Mouse (Mus musculus): ENCODE results near the gene Vps52. TPM values are rescaled to one million over a fixed set of nuclear protein-coding genes. Genes with fewer than 3 reads are reported as not detected.

The Vps52 gene
- total RNA-seq, 1 experiment from 2014 or later: 52.9 TPM

DNA sequence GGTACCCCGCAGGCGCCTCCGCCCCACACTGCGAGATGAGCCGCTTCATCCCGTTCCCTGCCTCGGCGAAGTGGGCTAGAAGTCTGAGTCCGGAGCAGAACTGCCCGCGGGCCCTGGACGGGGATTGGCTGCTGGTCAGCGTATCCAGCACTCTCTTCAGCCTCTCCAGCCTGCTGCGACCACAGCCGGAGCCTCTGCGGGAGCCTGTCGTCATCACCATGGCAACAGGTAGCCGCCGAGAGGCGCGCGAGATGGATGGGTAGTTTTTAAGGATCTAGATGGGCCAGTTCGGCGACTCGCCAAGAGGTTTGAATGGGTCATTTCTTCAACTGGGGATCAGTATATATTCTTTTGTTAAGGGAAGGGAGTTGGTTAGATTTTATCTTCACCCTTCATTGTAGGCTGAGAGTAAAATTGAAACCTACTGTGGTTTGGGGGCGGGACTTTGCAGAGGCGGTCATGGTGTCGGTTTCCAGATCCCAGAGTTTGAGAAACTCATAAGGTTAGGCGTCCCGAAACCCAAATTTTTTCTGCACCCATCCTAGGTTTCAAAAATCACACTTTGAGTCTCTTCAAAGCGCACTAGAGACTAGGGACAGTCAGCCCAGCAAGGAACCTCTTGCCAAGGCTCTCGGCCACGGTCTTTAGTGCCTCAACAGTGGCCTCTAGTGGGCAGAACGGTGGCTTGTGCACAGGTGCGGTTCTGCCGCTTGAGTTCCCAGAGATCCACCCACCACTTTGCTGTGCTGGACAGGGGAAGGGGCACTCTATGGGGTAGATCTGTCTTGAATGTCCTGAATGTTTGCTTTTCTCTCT, 35.1 kb upstream of the Vps52 start:
- DNase-seq: peak; percentile 90

DNA sequence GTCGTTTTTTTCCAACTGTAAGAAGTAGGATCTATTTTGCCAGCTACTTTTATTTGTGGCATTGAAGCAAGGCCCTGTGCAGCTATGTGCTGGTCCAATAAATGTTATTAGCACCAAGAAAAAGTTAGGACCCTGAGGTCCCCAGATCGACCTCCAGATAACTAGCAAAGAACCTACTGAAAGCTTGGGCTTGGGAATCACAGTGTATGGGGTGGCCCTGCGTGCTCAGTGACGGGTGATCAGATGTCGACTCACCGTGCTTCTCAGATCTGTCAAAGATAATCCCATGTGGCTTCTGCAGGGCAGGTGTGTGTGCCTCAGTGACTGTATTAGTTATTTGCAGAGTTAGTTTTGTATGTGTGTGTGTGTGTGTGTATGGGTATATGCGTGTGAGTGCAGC, 34.3 kb upstream of the Vps52 start:
- no peak for DNase-seq

DNA sequence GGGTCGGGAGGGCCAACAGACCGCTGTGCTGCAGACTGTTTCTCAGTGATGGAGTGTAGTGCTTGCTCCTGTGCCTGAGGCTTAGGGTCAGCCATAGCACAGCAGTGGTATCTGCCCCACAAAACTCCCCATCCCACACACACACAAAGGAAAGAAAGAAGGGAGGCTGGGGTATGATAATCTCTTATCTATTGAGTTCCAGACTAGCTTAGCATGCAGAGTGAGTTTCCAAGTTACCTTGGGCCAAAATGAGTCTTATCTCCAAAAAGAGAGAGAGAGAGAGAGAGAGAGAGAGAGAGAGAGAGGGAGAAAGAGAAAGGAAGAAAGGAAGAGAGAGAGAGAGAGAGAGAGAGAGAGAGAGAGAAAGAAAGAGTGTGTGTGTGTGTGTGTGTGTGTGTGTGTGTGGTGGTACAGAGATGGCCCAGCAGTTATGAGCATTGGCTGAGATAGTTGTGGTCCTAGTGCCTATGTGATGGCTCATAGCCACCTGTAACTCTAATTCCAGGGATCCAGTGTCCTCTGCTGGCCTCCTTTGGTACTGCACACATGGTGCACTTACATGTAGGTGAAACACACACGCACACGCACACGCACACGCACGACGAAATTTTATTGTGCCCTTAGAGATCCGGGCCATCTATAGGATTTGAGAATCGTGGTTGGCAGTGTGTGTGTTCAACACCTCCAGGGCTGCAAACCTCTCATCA, 30.9 kb upstream of the Vps52 start:
- peak; percentile 70 for DNase-seq

DNA sequence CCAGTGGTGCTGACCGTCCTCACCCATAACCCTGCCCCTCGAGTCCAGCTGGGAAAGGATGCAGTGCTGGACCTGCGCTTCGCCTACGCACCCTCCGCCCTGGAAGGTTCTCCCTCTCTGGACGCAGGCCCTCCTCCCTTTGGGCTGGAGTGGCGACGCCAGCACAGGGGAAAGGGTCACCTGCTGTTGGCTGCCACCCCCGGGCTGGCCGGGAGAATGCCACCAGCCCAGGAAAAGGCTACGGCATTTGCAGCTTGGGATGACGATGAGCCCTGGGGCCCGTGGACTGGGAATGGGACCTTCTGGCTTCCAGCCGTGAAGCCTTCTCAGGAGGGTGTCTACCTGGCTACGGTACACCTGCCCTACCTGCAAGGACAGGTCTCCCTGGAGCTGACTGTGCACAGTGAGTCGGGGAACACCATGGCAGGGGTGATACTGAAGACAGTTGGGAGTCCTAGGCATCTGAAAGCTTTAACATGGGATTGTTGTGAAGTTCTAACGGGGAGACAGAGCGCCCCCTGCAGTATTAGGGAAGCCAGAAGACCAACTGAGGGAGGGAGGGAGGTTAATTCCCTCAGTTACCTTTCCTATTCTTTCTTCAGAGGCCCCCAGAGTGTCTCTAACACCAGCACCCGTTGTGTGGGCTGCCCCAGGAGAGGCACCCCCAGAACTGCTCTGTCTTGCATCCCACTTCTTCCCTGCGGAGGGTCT, 30.1 kb upstream of the Vps52 start:
- no peak for DNase-seq

DNA sequence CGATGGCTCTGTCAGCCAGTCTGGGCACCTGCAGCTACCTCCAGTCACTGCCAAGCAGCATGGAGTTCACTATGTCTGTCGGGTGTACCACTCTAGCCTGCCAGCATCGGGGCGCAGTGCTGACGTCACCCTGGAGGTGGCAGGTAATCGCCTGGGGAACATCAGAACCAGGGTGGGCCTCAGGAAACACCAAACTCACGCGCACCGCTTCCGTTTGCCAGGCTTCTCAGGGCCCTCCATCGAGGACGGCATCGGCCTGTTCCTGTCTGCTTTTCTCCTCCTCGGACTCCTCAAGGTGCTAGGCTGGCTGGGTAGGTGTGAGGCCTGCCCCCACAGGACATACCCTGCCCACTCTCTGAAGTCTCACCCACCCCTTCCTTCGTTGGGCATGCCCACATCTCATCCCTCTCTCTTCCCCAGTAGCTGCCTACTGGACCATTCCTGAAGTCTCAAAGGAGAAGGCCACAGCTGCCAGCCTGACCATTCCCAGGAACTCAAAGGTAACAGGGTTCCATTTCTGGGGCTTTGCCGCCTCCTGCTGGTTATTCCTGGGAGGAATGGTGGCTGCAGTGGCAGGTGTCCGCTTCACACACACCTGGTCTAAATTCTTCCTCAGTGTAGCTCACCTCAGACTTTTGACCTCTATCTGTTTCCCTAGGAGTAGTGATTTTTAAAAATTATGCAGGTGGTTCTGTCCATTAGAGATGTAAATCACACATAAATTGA, 29.2 kb upstream of the Vps52 start:
- DNase-seq: no peak

DNA sequence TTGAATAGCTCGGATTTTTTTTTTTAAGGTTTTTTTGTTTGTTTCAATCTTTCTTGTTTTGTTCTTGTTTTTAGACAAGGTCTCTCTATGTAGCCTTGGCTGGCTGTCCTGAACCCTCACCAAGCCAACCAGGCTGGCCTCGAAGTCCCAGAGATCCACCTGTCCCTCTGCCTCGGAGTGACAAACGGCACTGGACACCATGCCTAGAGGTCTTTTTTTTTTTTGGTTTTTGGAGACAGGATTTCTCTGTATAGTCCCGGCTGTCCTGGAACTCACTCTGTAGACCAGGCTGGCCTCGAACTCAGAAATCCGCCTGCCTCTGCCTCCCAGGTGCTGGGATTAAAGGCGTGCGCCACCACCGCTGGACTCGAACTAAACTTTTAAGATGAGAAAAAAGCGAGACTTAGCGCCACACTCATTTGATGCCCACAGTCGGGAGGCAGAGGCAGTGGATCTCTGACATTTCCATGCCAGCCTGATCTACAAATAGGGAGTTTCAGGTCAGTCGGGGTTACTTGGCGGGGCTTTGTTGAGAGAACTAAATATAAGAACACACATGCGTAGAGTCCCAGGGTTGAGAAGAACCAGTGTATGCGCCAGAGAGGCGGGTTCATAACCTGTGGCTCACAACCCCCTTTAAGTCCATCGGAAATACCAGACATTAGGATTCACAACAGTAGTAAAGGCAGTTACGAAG, 27.2 kb upstream of the Vps52 start:
- no peak for DNase-seq

DNA sequence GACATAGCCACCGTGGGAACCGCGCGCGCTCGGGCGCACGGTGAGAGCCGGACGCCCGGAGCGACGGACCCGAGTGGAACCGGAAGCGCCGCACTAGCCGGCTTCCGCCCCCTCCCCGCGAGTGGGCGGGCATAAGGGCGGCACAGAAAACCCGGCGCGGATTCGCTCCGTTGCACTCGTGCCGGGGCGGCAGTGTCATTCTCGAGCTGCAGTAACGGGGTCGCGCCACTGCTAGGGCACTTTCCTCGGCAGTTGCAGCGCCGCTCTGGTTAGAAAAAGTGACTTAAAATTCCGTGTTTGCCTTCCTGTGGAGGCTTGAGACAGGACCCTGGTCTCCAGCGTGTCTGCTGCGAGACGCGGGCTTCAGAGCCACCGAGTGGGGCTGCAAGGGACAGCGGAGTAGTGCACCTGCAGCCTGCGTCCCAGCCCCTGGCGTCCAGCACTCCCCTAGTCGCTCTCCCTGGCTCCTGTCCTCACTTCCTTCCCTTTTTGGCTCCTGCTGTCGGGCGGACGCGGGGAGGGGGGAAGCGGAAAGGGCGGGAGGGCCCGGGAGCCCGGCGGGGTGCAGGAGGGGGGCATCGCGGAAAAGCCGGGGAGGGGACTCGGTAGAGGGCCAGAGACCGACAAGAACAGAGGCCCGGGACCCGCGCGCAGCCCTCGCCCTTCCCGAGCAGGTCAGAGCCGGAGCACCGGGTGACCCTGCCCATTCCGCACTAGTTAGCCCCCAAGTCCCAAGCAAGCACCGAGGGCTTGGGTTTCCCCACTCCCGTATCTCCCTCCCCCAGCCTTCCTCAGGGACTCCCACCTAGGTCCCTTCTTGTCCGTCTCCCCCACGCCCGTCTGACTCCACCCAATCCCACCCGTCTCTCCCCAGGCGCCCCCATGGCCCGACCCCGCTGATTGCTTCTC, 26.0 kb upstream of the Vps52 start, which contains the start of gene Rgl2:
Gene Rgl2, plus strand, starts transcription at position 173 of the 909 bp plus-strand sequence.
- peak; percentile 97 for DNase-seq

DNA sequence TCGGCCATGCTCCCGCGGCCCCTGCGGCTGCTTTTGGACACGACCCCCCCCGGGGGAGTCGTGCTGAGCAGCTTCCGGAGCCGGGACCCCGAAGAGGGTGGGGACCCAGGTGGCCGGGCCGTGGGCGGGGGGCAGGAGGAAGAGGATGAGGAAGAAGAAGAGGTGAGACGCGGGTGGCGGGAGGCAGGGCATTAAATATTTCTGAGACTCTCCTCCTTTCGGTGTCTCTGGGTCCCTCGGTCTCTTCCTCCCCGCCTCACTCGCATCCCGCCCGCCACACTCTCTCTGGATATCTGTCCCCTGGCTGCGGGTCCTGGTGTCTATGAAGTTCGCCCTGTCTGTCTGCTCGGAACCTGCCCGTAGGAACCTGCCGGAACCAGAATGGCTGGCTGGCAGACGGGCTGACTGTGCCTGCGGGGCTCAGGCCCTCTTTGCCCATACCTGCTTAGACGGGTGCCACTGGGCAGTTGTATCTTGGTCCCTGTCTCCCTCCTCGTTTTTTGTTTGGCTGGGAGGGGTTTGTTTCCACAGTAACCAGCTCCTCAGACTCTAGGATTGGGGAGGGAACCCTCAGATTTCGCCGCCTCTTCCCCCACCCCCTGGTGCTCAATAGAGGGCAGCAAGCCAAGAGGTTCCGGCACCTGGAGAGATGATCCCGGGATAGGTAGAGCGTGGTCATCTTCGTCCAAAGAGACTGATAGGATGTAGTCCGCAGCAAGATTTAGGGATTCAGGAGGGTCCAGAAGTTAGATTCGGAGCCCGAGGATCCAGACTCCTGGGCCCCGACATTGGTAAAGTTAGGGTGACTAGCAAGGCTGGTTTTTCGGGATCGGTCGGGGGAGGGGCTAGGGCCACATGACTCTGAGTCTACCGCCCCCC, 25.1 kb upstream of the Vps52 start:
- DNase-seq: peak; percentile 73

DNA sequence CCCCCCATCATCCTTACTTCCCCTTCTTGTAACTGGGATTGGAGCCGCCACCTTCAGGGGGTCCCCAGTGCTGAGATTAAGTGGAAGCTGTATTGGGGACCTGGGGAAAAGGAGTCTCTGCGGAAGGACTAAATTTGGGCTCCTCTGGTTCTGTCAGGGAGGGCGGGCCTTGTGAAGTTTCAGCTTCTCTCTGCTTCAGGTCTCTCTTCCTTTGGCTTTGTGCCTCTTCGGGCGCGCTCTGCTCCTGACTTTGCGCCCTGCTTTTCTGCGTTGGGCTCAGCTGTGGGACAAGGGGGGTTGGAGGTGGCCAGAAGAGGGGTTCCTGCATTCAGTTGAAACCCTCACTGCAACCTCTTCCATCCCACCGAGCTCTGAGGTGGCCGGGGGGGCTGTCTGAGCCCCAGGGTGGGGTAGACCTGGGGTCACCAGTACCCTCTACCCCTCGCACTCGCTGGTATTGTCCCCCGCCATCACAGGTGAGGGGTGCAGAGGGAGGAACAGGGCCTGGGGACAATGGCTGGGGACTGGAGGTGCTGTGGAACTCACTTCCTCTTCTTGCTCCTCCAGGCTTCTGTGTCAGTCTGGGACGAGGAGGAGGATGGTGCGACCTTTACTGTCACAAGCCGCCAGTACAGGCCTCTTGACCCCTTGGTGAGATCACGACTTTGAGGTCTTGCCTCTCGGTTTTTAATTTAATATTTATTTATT, 24.3 kb upstream of the Vps52 start:
- DNase-seq: peak; percentile 28

DNA sequence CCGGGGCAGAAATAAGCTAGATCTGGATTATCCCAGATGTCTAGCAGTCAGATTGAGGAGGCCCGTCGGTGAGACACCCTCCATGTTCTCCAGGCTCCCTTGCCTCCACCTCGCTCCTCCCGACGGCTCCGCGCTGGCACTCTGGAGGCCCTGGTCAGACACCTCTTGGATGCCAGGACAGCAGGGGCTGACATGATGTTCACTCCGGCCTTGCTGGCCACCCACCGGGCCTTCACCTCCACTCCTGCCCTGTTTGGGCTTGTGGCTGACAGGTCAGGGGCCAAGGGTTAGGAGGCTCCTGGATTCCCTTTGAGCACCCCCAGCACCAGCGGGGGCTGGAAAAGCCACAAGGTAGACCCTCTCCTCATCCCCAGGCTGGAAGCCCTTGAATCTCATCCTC, 23.7 kb upstream of the Vps52 start:
- no peak for DNase-seq

DNA sequence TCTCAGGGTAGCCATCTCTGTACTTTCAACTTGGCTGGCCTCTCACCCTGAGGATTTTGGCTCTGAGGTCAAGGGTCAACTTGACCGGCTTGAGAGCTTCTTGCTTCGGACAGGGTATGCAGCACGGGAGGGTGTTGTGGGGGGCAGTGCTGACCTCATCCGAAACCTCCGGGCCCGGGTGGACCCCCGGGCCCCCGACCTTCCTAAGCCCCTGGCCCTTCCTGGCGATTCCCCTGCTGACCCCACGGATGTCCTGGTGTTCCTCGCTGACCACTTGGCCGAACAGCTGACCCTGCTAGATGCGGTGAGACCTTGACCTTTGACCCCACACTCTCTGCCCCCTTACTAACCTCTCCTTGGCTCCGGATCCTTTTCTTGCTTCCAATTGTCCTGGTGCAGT, 23.2 kb upstream of the Vps52 start:
- no peak for DNase-seq

DNA sequence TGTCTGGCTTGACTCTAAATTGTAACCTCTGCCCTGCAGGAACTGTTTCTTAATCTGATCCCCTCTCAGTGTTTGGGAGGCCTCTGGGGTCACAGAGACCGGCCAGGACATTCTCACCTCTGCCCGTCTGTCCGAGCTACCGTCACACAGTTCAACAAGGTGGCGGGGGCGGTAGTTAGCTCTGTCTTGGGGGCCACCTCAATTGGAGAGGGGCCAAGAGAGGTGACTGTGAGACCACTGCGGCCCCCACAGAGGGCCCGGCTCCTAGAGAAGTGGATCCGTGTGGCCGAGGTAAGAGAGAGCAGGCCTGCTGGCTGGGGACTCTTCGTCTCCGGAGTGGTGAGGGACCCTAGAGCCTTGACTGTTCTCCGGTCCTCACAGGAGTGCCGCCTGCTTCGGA, 22.6 kb upstream of the Vps52 start:
- no peak for DNase-seq

DNA sequence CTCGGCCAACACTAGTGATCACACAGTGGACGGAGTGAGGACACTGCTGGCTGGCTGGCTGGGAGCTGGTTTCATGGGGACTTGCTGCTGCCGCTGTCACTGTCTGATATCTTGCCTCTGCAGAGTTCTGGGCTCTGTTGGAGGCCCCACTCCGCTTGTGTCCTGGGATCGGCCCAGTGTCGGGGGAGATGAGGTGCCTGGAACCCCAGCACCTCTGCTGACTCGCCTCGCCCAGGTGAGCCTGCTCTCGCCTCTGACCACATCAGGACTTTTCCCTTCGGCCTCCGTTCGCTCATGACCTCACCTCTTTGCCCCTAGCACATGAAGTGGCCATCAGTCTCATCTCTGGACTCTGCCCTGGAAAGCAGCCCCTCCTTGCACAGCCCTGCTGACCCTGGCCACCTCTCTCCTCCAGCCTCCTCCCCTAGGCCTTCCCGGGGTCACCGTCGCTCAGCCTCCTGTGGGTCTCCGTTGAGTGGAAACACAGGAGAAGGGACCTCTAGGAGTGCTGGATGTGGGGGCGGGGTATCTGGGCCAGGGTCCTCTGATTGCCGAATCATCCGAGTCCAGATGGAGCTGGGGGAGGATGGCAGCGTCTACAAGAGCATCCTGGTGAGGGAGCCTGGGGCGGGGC, 20.1 kb upstream of the Vps52 start:
- DNase-seq: no peak

DNA sequence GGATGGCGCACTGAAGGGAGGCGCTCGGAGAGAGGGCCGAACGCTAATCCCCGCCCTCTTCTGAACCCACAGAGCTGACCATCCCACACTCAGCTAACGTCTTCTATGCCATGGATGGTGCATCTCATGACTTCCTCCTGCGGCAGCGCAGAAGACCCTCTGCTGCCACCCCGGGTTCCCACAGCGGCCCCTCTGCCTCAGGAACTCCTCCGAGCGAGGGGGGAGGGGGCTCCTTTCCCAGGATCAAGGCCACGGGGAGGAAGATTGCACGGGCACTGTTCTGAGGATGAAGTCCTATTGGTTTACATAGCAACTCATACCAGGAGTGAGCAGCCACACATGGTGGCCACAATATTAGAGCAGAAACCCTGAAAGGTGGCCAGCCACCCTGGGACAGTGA, 18.6 kb upstream of the Vps52 start:
- DNase-seq: no peak

DNA sequence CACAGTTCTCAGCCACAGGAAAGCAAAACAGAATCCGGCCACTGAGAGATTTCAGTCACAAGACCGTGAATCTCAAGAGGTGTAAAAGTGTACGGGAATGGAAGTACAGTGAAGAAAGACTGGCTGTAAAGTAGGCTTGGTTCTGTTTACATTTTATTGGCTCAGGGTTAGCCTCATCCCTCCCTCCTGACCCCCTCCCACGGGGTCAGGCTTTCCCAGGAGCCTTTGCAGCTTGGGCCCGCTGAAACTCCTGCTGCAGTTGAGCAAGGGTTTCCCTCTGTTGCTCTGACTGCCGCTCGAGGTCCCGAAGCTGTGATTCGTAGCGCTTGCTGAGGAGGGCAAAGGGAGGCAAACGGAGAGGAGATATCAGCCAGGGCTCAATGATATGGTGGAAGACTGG, 16.8 kb upstream of the Vps52 start:
- DNase-seq: no peak

DNA sequence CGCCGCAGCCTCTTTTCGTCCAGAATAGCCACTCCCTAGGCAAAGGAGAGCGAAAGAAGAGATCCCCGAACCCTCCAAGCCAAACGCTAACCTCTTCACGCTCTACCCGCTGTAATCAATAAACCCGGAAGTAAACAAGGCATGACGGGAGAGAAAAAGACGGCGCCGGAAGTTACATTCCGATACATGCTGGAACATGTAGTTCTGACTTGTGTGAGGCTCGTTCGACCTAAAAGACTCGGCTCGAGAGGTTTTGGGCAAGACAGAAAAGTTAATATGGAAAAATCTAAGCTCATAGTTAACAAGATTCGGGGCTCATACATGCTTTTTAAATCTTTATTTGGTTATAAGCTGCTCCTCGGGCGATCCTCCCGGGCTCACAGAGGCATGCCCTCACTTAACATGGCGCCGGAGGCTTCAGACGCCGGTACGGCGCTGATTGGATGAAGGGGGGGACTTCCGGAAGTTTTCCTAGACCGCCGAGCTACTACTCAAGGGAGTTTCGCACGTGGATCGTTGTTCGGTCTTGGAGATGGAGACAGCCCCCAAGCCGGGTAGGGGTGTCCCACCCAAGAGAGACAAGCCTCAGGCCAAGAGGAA, 15.3 kb upstream of the Vps52 start, which contains the start of the genes Pfdn6 and Wdr46:
Gene Pfdn6, minus strand, starts transcription at position 138 of the 600 bp plus-strand sequence.
Gene Wdr46, plus strand, starts transcription at position 455 of the 600 bp plus-strand sequence.
- DNase-seq: peak; percentile 92

DNA sequence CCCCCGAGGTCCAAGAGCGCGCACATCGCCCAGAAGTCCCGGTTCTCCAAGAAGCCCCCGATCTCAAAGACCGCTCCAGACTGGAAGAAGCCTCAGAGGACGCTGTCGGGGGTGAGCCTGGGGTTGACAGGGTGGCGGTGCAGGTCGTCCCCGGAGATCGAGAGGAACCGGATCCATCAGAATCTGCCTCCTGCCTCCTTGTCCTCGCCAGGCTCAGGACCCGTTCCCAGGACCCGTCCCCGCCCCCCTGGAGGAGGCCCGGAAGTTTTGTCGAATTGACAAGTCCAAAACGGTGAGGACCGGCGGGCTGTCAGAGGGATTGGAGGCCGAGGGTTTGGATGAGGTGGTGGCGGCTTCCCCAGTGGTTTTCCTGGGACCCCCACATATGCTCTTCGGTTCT, 14.6 kb upstream of the Vps52 start:
- DNase-seq: peak; percentile 72

DNA sequence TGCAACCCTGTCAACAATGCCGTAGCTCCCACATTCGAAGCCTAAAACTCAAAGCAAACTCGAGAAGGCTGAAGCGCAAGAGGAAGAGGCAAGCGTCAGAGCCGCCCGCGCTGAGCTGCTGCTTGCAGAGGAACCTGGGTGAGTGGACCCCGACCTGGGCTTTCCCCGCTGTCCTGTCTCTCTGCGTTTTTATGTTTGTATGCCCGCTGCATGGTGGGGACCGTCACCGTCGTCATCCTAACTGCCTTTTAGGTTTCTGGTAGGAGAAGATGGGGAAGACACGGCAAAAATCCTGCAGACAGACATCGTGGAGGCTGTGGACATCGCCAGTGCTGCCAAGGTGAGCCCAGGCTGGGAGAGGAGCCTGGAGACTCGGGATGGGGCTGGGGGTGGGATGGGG, 14.2 kb upstream of the Vps52 start:
- no peak for DNase-seq

Data from adrenal gland, postnatal 14 days (tissue).